Mouse (Mus musculus): ENCODE measurements at regions not wholly inside any gene's neighbourhood (a gene's known extent, or its start where the extent isn't known, plus 50 kb on each side); places are given as distances from the start of the nearest gene placed in this dataset.

- TF ChIP-seq TCF12 (IDR thresholded peaks at IDR 0.05; ENCODE audit: low read depth, low read length): no peak
- no peak for TF ChIP-seq TBP (IDR thresholded peaks at IDR 0.05; ENCODE audit: low read depth, low read length)
- no peak for TF ChIP-seq MXI1 (IDR thresholded peaks at IDR 0.05; ENCODE audit: low read depth, low read length)
- no peak for TF ChIP-seq CTCF (IDR thresholded peaks at IDR 0.05 in 2 of 3, conservative IDR thresholded peaks at IDR 0.05 in 1 of 3; ENCODE audit: control insufficient read depth in 1 of 3, insufficient read depth in 1 of 3, low read depth in 2 of 3, low read length in 3 of 3, poor library complexity in 1 of 3, severe bottlenecking in 1 of 3)
- TF ChIP-seq CHD1 (IDR thresholded peaks at IDR 0.05; ENCODE audit: low read depth, low read length): no peak
- no peak for TF ChIP-seq POLR2A (IDR thresholded peaks at IDR 0.05; ENCODE audit: control insufficient read depth in 1 of 2, insufficient read depth in 1 of 2, low read depth in 1 of 2, low read length in 2 of 2, poor library complexity in 1 of 2)
- no peak for TF ChIP-seq MEF2A (IDR thresholded peaks at IDR 0.05; ENCODE audit: extremely low read depth, insufficient replicate concordance, low read depth, low read length, poor library complexity, severe bottlenecking)
- no peak for TF ChIP-seq USF1 (IDR thresholded peaks at IDR 0.05; ENCODE audit: low read depth, low read length)
- no peak for TF ChIP-seq POLR2AphosphoS2 (IDR thresholded peaks at IDR 0.05; ENCODE audit: low read length)
- TF ChIP-seq UBTF (IDR thresholded peaks at IDR 0.05; ENCODE audit: borderline replicate concordance, insufficient read depth, low read depth, low read length): no peak
- TF ChIP-seq ETS1 (IDR thresholded peaks at IDR 0.05; ENCODE audit: low read depth, low read length): no peak
- no peak for TF ChIP-seq MAX (IDR thresholded peaks at IDR 0.05; ENCODE audit: low read length)
- TF ChIP-seq ZMIZ1 (IDR thresholded peaks at IDR 0.05; ENCODE audit: low read depth, low read length): no peak
- TF ChIP-seq SIN3A (IDR thresholded peaks at IDR 0.05; ENCODE audit: low read length): no peak
Measured at GRCm38 (mm10) chr4:27333279-27333678, 986.6 kb upstream of the Manea start.
